Mouse (Mus musculus) kidney, adult 8-10 months (tissue): ENCODE data around the gene Egfl6.

Source experiments
- DNase-seq, 2 experiments: peaks; one replicate each; pipeline ENCODE4 v3.0.0; 2022

Gene Egfl6

DNA sequence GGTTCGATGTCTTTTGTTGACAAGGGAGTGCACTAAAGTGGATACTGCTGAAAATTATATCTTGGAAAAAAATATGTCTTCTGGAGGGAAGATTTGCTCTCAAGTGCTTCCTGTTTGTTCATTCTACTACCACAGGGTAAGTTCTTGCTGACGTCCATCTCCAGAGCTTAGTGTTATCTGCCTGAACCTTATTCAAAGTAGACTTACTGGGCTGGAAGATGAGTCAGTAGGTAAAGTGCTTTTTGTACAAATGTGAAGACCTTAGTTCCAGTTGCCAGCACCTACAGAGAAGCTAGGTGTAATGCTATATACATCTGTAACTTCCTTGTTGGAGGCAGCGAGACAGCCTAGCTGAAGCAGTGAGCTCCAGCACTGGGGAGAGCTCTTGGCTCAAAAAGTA, 69.6 kb downstream of the Egfl6 start:
- no peak for DNase-seq

DNA sequence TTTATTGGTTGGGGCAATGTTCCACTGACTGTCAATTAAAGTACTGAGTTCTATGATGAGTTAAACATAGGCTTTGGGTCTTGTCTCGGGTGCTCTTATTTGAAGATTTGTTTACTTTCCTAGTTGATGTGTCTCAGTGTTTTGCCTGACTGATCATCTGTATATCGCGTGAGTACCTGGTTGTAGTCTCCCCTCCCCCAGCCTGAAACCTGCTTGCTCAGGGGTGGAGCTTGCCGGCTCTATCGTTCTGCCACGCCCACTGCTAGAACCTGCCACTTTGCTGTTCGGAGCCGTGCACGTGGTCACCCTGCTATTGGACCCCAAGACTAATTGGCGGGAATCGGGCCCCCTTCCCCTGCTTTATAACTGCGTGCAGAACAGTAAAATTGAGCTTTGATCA, 71.5 kb downstream of the Egfl6 start:
- peak; percentile 32 to 34 for DNase-seq

DNA sequence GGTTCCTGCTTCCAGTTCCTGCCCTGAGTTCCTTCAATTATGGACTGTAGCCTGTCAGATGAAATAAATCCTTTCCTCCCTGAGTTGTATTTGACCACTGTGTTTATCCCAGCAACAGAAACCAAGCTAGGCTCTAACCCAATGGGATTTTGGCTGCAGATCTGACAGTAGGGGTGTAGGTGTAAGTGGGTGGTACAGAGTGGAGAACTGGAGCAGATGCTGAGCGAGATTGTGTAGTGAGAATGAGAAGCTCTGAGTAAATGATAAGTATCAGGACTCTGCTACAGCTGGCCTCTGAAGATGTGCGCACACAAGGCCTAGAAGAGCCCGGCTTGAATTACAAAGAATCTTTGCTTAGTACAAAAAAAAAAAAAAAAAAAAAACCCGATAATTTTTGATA, 73.4 kb downstream of the Egfl6 start:
- no peak for DNase-seq

DNA sequence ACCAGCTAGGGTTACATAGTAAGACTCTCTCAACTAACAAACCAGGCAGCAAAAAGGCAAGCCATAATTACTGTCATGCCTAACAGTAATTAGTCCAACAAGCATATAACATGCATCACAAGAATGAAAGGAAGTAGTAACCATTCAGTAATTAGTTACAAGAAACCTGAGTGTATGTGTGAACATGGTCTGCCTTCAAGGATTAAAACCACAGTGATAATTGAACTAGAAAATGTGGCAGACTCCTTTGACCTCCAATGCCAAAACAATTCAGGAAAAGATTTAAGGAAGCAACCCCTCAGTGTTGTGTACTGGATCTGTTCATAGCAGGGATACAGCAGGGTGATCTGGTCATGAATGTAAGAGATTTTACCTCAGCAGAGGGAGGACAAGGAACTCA, 74.4 kb downstream of the Egfl6 start:
- DNase-seq = no peak

GRCm38 (mm10) chrX:166509761-166510738, 75.5 kb downstream of the Egfl6 start:
- peak; percentile 94 to 96 for DNase-seq

DNA sequence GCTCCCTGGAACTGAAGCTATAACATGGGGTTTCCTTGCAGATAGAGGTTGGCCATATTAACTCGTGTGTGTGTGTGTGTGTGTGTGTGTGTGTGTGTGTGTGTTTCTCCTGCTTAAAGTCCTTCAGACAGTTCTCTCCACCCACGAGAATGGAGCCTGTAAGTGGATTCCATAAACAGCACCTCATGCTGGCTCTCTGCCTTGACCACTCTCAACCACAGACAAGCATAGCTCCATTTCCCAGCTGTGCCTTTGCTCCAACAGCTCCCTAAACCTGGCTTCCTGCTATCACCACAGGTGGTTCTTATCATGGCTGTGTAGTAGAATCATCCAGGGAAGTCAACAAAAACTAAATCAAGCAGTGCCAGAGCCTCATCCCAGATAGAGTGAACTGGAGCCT, 81.1 kb downstream of the Egfl6 start:
- no peak for DNase-seq

GRCm38 (mm10) chrX:166499496-166500190, 85.9 kb downstream of the Egfl6 start:
- no peak for DNase-seq

GRCm38 (mm10) chrX:166497771-166498170, 87.7 kb downstream of the Egfl6 start:
- no peak for DNase-seq

DNA sequence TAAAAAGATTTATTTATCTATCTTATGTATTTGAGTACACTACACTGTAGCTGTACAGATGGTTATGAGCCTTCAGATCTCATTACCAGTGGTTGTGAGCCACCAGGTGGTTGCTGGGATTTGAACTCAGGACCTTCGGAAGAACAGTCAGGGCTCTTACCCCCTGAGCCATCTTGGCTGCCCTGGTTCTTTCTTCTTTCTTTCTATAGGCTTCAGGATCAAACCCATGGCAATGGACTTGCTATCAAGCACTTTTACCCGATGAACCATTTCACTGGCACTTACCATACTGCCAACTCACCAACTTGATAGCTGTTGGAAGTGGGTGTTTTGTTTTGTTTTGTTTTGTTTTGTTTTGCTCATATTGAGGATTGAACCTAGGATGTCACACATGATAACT, 90.5 kb downstream of the Egfl6 start:
- no peak for DNase-seq

DNA sequence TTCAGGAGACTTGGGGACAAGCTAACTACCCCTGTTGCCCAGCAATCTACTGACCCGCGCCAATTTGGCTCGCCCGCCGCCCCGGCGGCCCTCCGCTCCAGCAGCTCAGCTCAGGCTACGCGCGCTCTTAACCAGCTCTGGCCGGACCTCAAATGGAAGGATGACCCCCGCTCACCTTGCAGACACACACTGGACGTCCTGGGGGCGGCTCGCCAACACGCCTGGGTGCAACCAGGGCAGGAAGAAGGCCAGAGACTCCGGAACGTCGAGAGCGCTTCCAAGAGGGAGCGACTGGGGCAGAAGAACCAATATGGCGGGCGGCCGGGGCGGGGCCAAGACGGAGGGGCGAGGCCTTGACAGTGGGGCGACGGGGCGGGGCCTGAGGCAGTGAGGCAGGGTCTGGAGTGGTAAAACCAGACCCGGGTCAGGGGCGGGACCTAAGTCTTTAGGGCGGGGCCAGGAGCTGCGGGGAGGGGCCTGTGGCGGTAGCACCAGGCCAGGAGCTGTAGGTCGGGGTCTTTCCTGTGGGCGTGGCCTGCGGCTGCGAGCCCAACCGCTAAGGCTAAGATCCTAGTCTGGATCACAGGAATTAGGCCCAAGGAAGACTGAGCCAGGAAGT, 106.0 kb downstream of the Egfl6 start, which contains the start of gene Rab9:
TSS of gene Rab9 (minus strand) at position 503 of the 619 bp plus-strand sequence.
- peak; percentile 92 to 94 for DNase-seq

DNA sequence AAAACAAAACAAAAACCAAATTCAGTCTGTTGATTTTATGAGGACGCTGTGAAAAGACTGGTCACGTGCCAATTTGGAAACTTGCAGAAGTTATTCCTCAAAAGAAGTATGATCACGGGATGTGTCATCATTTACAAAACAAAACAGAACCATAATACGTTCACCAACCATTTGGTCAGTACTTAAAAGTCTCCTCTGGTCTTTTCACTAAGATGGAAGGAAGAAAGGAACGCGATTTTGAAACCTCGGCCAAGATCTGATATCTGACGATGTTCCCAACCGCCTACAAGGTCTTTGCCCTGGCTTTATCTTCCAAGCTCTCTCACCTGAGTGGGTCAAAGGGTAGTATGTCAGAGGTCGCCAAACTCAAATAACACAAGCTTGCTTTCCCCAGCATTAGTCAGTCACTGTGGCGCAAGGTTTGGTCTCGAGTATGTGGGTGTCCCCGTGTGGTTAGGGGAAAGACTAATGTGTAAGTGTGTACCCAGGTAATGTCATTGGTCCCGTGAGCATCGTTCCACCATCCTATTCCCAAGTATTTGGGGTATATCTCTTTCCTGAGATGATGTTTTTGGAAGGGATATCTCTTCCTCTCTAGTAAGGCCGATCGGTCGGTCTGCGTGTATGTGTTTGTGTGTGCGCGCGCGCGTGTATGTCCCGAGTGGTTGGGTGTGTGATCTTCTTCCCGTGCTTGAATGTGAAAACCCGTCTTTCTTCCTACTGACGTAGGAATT, 106.7 kb downstream of the Egfl6 start:
- peak; percentile 16 to 19 for DNase-seq

DNA sequence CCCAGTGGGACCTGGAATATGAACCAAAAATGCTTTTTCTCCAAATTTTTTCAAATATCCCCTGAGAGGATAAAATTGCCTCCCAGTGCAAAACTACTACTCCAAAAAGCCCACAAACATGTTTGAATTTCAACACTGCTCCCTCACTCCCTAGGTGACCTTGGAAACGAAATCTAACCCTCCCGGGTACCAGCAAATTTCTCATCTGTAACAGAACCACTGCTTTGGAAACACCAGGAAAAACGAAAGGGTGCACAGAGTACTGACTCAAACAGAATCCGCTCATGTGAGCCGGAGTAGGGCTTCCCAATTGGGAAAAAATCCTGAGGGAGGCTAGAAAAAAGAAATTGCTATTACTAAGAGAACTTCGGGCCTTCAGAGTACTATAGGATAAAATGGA, 108.1 kb downstream of the Egfl6 start:
- DNase-seq = peak in 1 of 2 experiments; percentile 5
